Mouse (Mus musculus) MEL (cell line): Measurements from ENCODE around the gene Cldn13. TPM values are rescaled to one million over a fixed set of nuclear protein-coding genes. Genes with fewer than 3 reads are reported as not detected.
"Not testable (repeated sequence)": the region's sequence is repeated elsewhere in the genome, so short reads cannot be mapped to it uniquely, and the experiment has no call there.

Source experiments
- DNase-seq: peaks from one replicate; pipeline ENCODE4 v3.0.0; 2011; ENCODE audit warnings: low read depth, low spot score
- H3K27ac ChIP-seq: 2 replicates; pipeline ENCODE4 v1.5.1; 2012; ENCODE audit warnings: low read depth, mild to moderate bottlenecking, control low read depth, low read length, moderate library complexity; ENCODE audit not compliant: control insufficient read depth
- H3K27me3 ChIP-seq, 2 experiments: fragments of 150-350 bp in 1 of 2; sonication (generic) in 1 of 2; 2 replicates each; pipeline ENCODE4 v1.6.1; 2012; ENCODE audit warnings: low read length in 2 of 2, mild to moderate bottlenecking in 2 of 2, improper control_type of control experiment in 1 of 2, moderate library complexity in 1 of 2; ENCODE audit not compliant: insufficient read depth in 2 of 2, control insufficient read depth in 1 of 2
- H3K36me3 ChIP-seq, 2 experiments: 2 replicates each; pipeline ENCODE4 v1.6.1; 2012 to 2014; ENCODE audit warnings: low read length in 2 of 2, improper control_type of control experiment in 1 of 2, inconsistent platforms in 1 of 2, mild to moderate bottlenecking in 1 of 2; ENCODE audit not compliant: insufficient read depth in 2 of 2, control insufficient read depth in 1 of 2
- H3K4me1 ChIP-seq, 2 experiments: fragments of 150-350 bp in 1 of 2; sonication (generic) in 1 of 2; 2 replicates each; pipeline ENCODE4 v1.6.1; 2012; ENCODE audit warnings: low read length in 2 of 2, improper control_type of control experiment in 1 of 2, mild to moderate bottlenecking in 1 of 2; ENCODE audit not compliant: insufficient read depth in 2 of 2, control insufficient read depth in 1 of 2
- H3K4me3 ChIP-seq, 2 experiments: fragments of 150-350 bp in 1 of 2; sonication (generic) in 1 of 2; 2 replicates each; pipeline ENCODE4 v1.5.1; 2012; ENCODE audit warnings: low read depth in 2 of 2, low read length in 2 of 2, mild to moderate bottlenecking in 2 of 2, moderate library complexity in 2 of 2, control low read depth in 1 of 2, improper control_type of control experiment in 1 of 2; ENCODE audit not compliant: control insufficient read depth in 1 of 2, insufficient read depth in 1 of 2
- H3K79me2 ChIP-seq: 2 replicates; pipeline ENCODE4 v1.6.1; 2012; ENCODE audit warnings: mild to moderate bottlenecking, low read length, moderate library complexity; ENCODE audit not compliant: control insufficient read depth, poor library complexity, insufficient read depth
- H3K9ac ChIP-seq: 2 replicates; pipeline ENCODE4 v1.6.1; 2012; ENCODE audit warnings: low read depth, mild to moderate bottlenecking, control low read depth, low read length, moderate library complexity; ENCODE audit not compliant: control insufficient read depth, poor library complexity, severe bottlenecking
- H3K9me3 ChIP-seq: fragments of 150-350 bp; sonication (generic); replicated peaks from 2 replicates; pipeline ENCODE4 v1.6.1; 2012; ENCODE audit warnings: mild to moderate bottlenecking, low read length, improper control_type of control experiment, moderate library complexity; ENCODE audit not compliant: insufficient read depth
- BHLHE40 ChIP-seq: IDR thresholded peaks from 2 replicates; pipeline ENCODE4 v1.6.1; 2012; ENCODE audit warnings: low read depth, mild to moderate bottlenecking, inconsistent platforms, low read length, improper control_type of control experiment, borderline replicate concordance
- CTCF ChIP-seq, 3 experiments: IDR thresholded peaks in 2 of 3; conservative IDR thresholded peaks in 1 of 3; 2 replicates each; pipeline ENCODE4 v1.5.1; 2011 to 2012; ENCODE audit warnings: low read length in 3 of 3, low read depth in 2 of 3, mild to moderate bottlenecking in 2 of 3, improper control_type of control experiment in 1 of 3, inconsistent platforms in 1 of 3, mixed read lengths in 1 of 3, moderate library complexity in 1 of 3; ENCODE audit not compliant: control insufficient read depth in 1 of 3, insufficient read depth in 1 of 3, poor library complexity in 1 of 3, severe bottlenecking in 1 of 3
- ELF1 ChIP-seq: IDR thresholded peaks from 2 replicates; pipeline ENCODE4 v1.6.1; 2014; ENCODE audit warnings: low read depth, mild to moderate bottlenecking, inconsistent platforms, low read length, improper control_type of control experiment, moderate library complexity
- EP300 ChIP-seq, 2 experiments: IDR thresholded peaks; 2 replicates each; pipeline ENCODE4 v1.6.1; 2011; ENCODE audit warnings: improper control_type of control experiment in 2 of 2, low read length in 2 of 2, low read depth in 1 of 2, mild to moderate bottlenecking in 1 of 2
- GATA1 ChIP-seq: IDR thresholded peaks from 2 replicates; pipeline ENCODE4 v1.6.1; 2011; ENCODE audit warnings: low read depth, low read length, improper control_type of control experiment
- JUND ChIP-seq: IDR thresholded peaks from 2 replicates; pipeline ENCODE4 v1.6.1; 2011; ENCODE audit warnings: low read depth, mild to moderate bottlenecking, improper control_type of control experiment, low read length
- MAX ChIP-seq: IDR thresholded peaks from 2 replicates; pipeline ENCODE4 v1.6.1; 2011; ENCODE audit warnings: low read length, improper control_type of control experiment
- MXI1 ChIP-seq: IDR thresholded peaks from 2 replicates; pipeline ENCODE4 v1.6.1; 2011; ENCODE audit warnings: mild to moderate bottlenecking, low read depth, low read length, improper control_type of control experiment
- NELFE ChIP-seq: IDR thresholded peaks from 2 replicates; pipeline ENCODE4 v1.6.1; 2011; ENCODE audit warnings: low read depth, low read length, improper control_type of control experiment
- NRF1 ChIP-seq: IDR thresholded peaks from 2 replicates; pipeline ENCODE4 v1.6.1; 2014; ENCODE audit warnings: low read depth, mild to moderate bottlenecking, inconsistent platforms, low read length, improper control_type of control experiment, moderate library complexity; ENCODE audit not compliant: poor library complexity, insufficient read depth, severe bottlenecking
- POLR2AphosphoS5 ChIP-seq: IDR thresholded peaks from 2 replicates; pipeline ENCODE4 v1.6.1; 2012; ENCODE audit warnings: low read depth, borderline replicate concordance, mild to moderate bottlenecking, inconsistent platforms, low read length, moderate library complexity, mixed read lengths
- RAD21 ChIP-seq: IDR thresholded peaks from 2 replicates; pipeline ENCODE4 v1.6.1; 2011; ENCODE audit warnings: mild to moderate bottlenecking, low read depth, low read length, improper control_type of control experiment
- RCOR1 ChIP-seq: IDR thresholded peaks from 2 replicates; pipeline ENCODE4 v1.6.1; 2012; ENCODE audit warnings: low read depth, mild to moderate bottlenecking, inconsistent platforms, low read length, improper control_type of control experiment
- UBTF ChIP-seq: IDR thresholded peaks from 2 replicates; pipeline ENCODE4 v1.6.1; 2012; ENCODE audit warnings: low read depth, mild to moderate bottlenecking, inconsistent platforms, low read length, improper control_type of control experiment, moderate library complexity, borderline replicate concordance; ENCODE audit not compliant: insufficient read depth
- USF2 ChIP-seq, 2 experiments: IDR thresholded peaks; 2 replicates each; pipeline ENCODE4 v1.6.1; 2011 to 2012; ENCODE audit warnings: improper control_type of control experiment in 2 of 2, low read length in 2 of 2, borderline replicate concordance in 1 of 2, inconsistent platforms in 1 of 2, low read depth in 1 of 2, mild to moderate bottlenecking in 1 of 2; ENCODE audit not compliant: insufficient read depth in 1 of 2
- ZKSCAN1 ChIP-seq: IDR thresholded peaks from 2 replicates; pipeline ENCODE4 v1.6.1; 2012; ENCODE audit warnings: low read depth, mild to moderate bottlenecking, inconsistent platforms, low read length, improper control_type of control experiment, moderate library complexity
- ZNF384 ChIP-seq: IDR thresholded peaks from 2 replicates; pipeline ENCODE4 v1.6.1; 2012; ENCODE audit warnings: low read depth, mild to moderate bottlenecking, inconsistent platforms, low read length, improper control_type of control experiment
- polyA plus RNA-seq, 2 experiments: library from polyadenylated mRNA; stranded (reverse) in 1 of 2; unstranded in 1 of 2; fragments of >175 nt in 1 of 2; fragments of >200 nt in 1 of 2; gene quantifications; 2 replicates each; pipeline versions ENCODE4 v1.2.1 to v1.2.4; 2012; ENCODE audit warnings: low replicate concordance in 2 of 2, low read depth in 1 of 2; ENCODE audit not compliant: insufficient read length in 2 of 2, insufficient read depth in 1 of 2, missing spikeins in 1 of 2
- total RNA-seq: library from RNA; depleted of rRNA; stranded (reverse); fragments of 300-350 nt; gene quantifications from 2 replicates; pipeline ENCODE4 v1.2.3, GENCODE M21; 2012

The Cldn13 gene
- total and polyA plus RNA-seq, 3 experiments = 5.7 to 13.1 TPM; not detected in 1

DNA sequence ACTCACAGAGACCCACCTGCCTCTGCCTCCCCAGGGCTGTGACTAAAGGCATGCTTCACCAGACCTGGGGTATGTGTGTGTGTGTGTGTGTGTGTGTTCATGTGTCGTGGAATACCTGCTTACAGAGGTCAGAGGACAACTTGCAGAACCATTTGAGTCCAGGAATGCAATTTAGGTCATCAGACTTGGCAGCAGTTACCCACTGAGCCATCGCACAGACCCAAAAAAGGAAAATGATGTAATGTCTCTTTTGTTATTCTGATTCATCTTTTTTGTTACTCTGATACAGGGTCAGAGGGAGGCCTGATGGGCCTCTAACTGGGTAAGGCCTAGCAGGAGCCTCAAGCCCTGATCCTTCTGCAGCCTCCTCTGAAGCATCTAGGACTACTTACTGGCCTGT lies 27.4 kb upstream of the Cldn13 start:
- Histone ChIP-seq H3K4me3 (no peak overlapping the region), H3K4me1 (no peaks in the 10 kb centered on the region), H3K9ac (no peak overlapping the region), H3K36me3 (no peaks in the 10 kb centered on the region), H3K27ac (no peak overlapping the region), H3K79me2 (no peaks in the 10 kb centered on the region), H3K9me3 (no peaks in the 10 kb centered on the region), H3K27me3 (no peaks in the 10 kb centered on the region)
- no peak for DNase-seq
- TF ChIP-seq JUND = no peak
- TF ChIP-seq CTCF (IDR thresholded peaks at IDR 0.05 in 2 of 3, conservative IDR thresholded peaks at IDR 0.05 in 1 of 3; ENCODE audit: control insufficient read depth in 1 of 3, insufficient read depth in 1 of 3, low read depth in 2 of 3, low read length in 3 of 3, poor library complexity in 1 of 3, severe bottlenecking in 1 of 3) = no peak
- no peak for TF ChIP-seq BHLHE40
- TF ChIP-seq ELF1 = no peak
- TF ChIP-seq NRF1 = no peak
- no peak for TF ChIP-seq USF2 (IDR thresholded peaks at IDR 0.05; ENCODE audit: borderline replicate concordance in 1 of 2, insufficient read depth in 1 of 2, low read depth in 1 of 2, low read length in 2 of 2)
- TF ChIP-seq GATA1 = no peak
- TF ChIP-seq ZKSCAN1 = no peak

DNA sequence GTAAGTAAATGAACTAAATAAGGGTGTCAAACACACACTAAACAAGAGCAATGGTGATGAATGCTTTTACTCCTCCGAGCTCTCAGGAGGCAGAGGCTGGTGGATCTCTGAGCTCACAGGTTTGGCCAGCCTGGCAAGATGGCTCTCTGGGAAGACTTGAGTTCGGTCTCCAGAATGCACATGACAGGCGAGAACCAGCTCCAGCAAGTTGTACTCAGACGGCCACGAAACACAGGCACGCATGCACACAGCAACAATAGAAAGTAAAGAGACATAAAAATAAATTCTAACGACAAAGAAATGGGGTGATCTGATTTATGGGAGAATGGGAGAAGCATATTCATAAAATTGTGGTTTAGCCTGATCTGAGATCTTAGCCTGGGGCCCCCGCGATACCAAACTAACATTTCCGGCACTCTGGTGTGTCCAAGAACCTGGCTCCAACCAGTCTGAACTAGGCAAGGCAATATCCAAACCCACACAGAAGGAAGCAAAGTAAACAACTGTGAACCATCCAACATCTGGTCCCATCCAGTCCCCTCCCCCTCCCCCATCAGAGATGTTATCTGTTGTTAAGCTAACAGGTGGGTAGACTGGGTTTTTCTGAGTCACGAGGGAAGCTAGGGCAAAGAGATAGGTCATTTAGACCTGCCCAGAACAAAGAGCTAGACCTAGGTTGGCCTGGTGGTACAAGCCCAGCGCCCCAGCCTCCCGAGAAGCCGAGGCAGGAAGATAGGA lies 26.3 kb upstream of the Cldn13 start:
- H3K79me2 ChIP-seq = no peaks in the 10 kb centered on the region
- H3K27me3 ChIP-seq = no peaks in the 10 kb centered on the region
- no peak for TF ChIP-seq POLR2AphosphoS5
- TF ChIP-seq NELFE = no peak
- no peak for TF ChIP-seq UBTF
- TF ChIP-seq RAD21 = no peak
- no peak for TF ChIP-seq CTCF (IDR thresholded peaks at IDR 0.05 in 2 of 3, conservative IDR thresholded peaks at IDR 0.05 in 1 of 3; ENCODE audit: control insufficient read depth in 1 of 3, insufficient read depth in 1 of 3, low read depth in 2 of 3, low read length in 3 of 3, poor library complexity in 1 of 3, severe bottlenecking in 1 of 3)
- no peak for TF ChIP-seq RCOR1
- TF ChIP-seq USF2 (IDR thresholded peaks at IDR 0.05; ENCODE audit: borderline replicate concordance in 1 of 2, insufficient read depth in 1 of 2, low read depth in 1 of 2, low read length in 2 of 2) = no peak
- no peak for TF ChIP-seq MXI1
- TF ChIP-seq ZNF384 = no peak
- TF ChIP-seq EP300 (IDR thresholded peaks at IDR 0.05; ENCODE audit: low read depth in 1 of 2, low read length in 2 of 2) = no peak
- no peak for TF ChIP-seq MAX
- no peak overlapping the region for H3K4me3 ChIP-seq
- no peaks in the 10 kb centered on the region; a peak in 1 of 4 replicates for H3K4me1 ChIP-seq
- DNase-seq = no peak
- no peak overlapping the region for H3K9ac ChIP-seq
- no peaks in the 10 kb centered on the region for H3K9me3 ChIP-seq
- no peaks in the 10 kb centered on the region for H3K36me3 ChIP-seq
- H3K27ac ChIP-seq = no peak overlapping the region

DNA sequence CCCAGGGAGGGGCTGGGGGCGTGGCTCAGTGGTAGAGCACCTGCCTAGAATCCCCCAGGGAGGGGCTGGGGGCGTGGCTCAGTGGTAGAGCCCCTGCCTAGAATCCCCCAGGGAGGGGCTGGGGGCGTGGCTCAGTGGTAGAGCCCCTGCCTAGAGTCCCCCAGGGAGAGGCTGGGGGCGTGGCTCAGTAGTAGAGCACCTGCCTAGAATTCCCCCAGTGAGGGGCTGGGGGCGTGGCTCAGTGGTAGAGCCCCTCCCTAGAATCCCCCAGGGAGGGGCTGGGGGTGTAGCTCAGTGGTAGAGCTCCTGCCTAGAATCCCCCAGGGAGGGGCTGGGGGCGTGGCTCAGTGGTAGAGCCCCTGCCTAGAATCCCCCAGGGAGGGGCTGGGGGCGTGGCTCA lies 24.2 kb upstream of the Cldn13 start:
- H3K9ac ChIP-seq, DNase-seq, H3K4me1 ChIP-seq, H3K27ac ChIP-seq, H3K27me3 ChIP-seq, H3K4me3 ChIP-seq, H3K36me3 ChIP-seq, H3K9me3 ChIP-seq, H3K79me2 ChIP-seq: not testable (repeated sequence)
